Mouse (Mus musculus) hindbrain, embryonic 10.5 days (tissue): ENCODE results near the gene Ppp1cb. TPM values are rescaled to one million over a fixed set of nuclear protein-coding genes. Genes with fewer than 3 reads are reported as not detected.

Experiments
- DNase-seq: peaks from one replicate; pipeline ENCODE4 v3.0.0-alpha.2; 2017; ENCODE audit warnings: low spot score
- H3K27ac ChIP-seq: fragments of 300-500 bp; sonication (generic); 2 replicates; pipeline ENCODE4 v1.5.1; 2016; ENCODE audit warnings: mild to moderate bottlenecking, moderate library complexity
- H3K27me3 ChIP-seq: fragments of 300-500 bp; sonication (generic); 2 replicates; pipeline ENCODE4 v1.6.1; 2016; ENCODE audit warnings: mild to moderate bottlenecking; ENCODE audit not compliant: poor library complexity, insufficient read depth, severe bottlenecking
- H3K36me3 ChIP-seq: fragments of 300-500 bp; sonication (generic); 2 replicates; pipeline ENCODE4 v1.6.1; 2016; ENCODE audit warnings: mild to moderate bottlenecking, moderate library complexity
- H3K4me1 ChIP-seq: fragments of 300-500 bp; sonication (generic); replicated peaks from 2 replicates; pipeline ENCODE4 v1.6.1; 2016; ENCODE audit warnings: mild to moderate bottlenecking
- H3K4me3 ChIP-seq: fragments of 300-500 bp; sonication (generic); 2 replicates; pipeline ENCODE4 v1.5.1; 2016; ENCODE audit warnings: mild to moderate bottlenecking, moderate library complexity
- H3K9me3 ChIP-seq: fragments of 300-500 bp; sonication (generic); 2 replicates; pipeline ENCODE4 v1.6.1; 2016; ENCODE audit warnings: mild to moderate bottlenecking, moderate library complexity
- WGBS: fragments of 180-500 bp; shearing (Covaris S2); methylation state at CpG from one replicate; pipeline ENCODE4 v1.1.7; 2016; 5-methylcytosine and 5-hydroxymethylcytosine counted together
- polyA plus RNA-seq: library from polyadenylated mRNA; unstranded; fragments of >200 nt; fragmentation: Nextera tagmentation; extraction: Ambion mirVana; gene quantifications from 2 replicates; pipeline ENCODE4 v1.2.1, GENCODE M21; 2016

The Ppp1cb gene
- polyA plus RNA-seq, 1 experiment from 2014 or later, result 148 TPM

GRCm38 (mm10) chr5:32459251-32459881 is 723 bp downstream of the Ppp1cb start:
- no peaks in the 10 kb centered on the region for H3K9me3 ChIP-seq

GRCm38 (mm10) chr5:32459882-32460751 is 1.5 kb downstream of the Ppp1cb start:
- Histone ChIP-seq H3K9me3 (no peaks in the 10 kb centered on the region), H3K36me3 (no peaks in the 10 kb centered on the region; the same call in 1 of the 2 replicates), H3K4me3 (peak overlapping the region; percentile 97), H3K27ac (peak overlapping the region; percentile 100), H3K4me1 (peaks cover 11% of the 10 kb centered on the region; the same call in 1 of the 2 replicates), H3K27me3 (no peaks in the 10 kb centered on the region)
- under 1% methylated on average over 19 of the region's 19 CpGs for WGBS
- DNase-seq, result no peak

More at GRCm38 (mm10) chr5:32459251-32459881, 723 bp downstream of the Ppp1cb start:
- no peak for DNase-seq
- peaks cover 11% of the 10 kb centered on the region; the same call in 1 of the 2 replicates for H3K4me1 ChIP-seq
- under 1% methylated on average over 63 of the region's 63 CpGs for WGBS
- H3K4me3 ChIP-seq, result peak overlapping the region; percentile 97
- H3K36me3 ChIP-seq, result no peaks in the 10 kb centered on the region; the same call in 1 of the 2 replicates
- H3K27me3 ChIP-seq, result no peaks in the 10 kb centered on the region
- H3K27ac ChIP-seq, result peak overlapping the region; percentile 100

GRCm38 (mm10) chr5:32460973-32461372 is 2.3 kb downstream of the Ppp1cb start:
- Histone ChIP-seq H3K4me1 (peaks cover 11% of the 10 kb centered on the region; the same call in 1 of the 2 replicates), H3K27me3 (no peaks in the 10 kb centered on the region), H3K4me3 (peak overlapping the region; percentile 97), H3K36me3 (peaks cover 4% of the 10 kb centered on the region; the same call in 1 of the 2 replicates), H3K27ac (no peak overlapping the region), H3K9me3 (no peaks in the 10 kb centered on the region)
- WGBS, result 61% methylated on average over 2 of the region's 2 CpGs
- DNase-seq, result no peak

GRCm38 (mm10) chr5:32472332-32473028 is 13.8 kb downstream of the Ppp1cb start:
- 94% methylated on average over 4 of the region's 4 CpGs for WGBS
- no peak overlapping the region for H3K27ac ChIP-seq
- DNase-seq, result no peak
- no peaks in the 10 kb centered on the region for H3K9me3 ChIP-seq
- H3K36me3 ChIP-seq, result peaks cover 22% of the 10 kb centered on the region
- no peak overlapping the region for H3K4me3 ChIP-seq
- no peaks in the 10 kb centered on the region for H3K27me3 ChIP-seq
- H3K4me1 ChIP-seq, result no peaks in the 10 kb centered on the region

- peaks cover 24% of the 10 kb centered on the region for H3K36me3 ChIP-seq
- 89% methylated on average over 2 of the region's 2 CpGs for WGBS
- H3K4me1 ChIP-seq, result no peaks in the 10 kb centered on the region
These were observed 14.3 kb downstream of the Ppp1cb start for GRCm38 (mm10) chr5:32473029-32473352.

GRCm38 (mm10) chr5:32476501-32476900 is 17.9 kb downstream of the Ppp1cb start:
- no peak for DNase-seq
- Histone ChIP-seq H3K9me3 (no peaks in the 10 kb centered on the region), H3K4me1 (no peaks in the 10 kb centered on the region), H3K27me3 (no peaks in the 10 kb centered on the region), H3K36me3 (peaks cover 49% of the 10 kb centered on the region), H3K4me3 (no peak overlapping the region), H3K27ac (no peak overlapping the region)

More at GRCm38 (mm10) chr5:32473029-32473352, 14.3 kb downstream of the Ppp1cb start:
- no peaks in the 10 kb centered on the region for H3K9me3 ChIP-seq
- no peak overlapping the region for H3K4me3 ChIP-seq
- no peak overlapping the region for H3K27ac ChIP-seq
- H3K27me3 ChIP-seq, result no peaks in the 10 kb centered on the region
- no peak for DNase-seq

- H3K36me3 ChIP-seq, result peaks cover 60% of the 10 kb centered on the region
- H3K27me3 ChIP-seq, result no peaks in the 10 kb centered on the region
- H3K27ac ChIP-seq, result no peak overlapping the region
- no peaks in the 10 kb centered on the region for H3K4me1 ChIP-seq
- 91% methylated on average over 4 of the region's 4 CpGs for WGBS
- no peaks in the 10 kb centered on the region for H3K9me3 ChIP-seq
- no peak for DNase-seq
- no peak overlapping the region for H3K4me3 ChIP-seq
These were observed 20.3 kb downstream of the Ppp1cb start for GRCm38 (mm10) chr5:32478972-32479371.

GRCm38 (mm10) chr5:32485430-32485829 is 26.8 kb downstream of the Ppp1cb start:
- Histone ChIP-seq H3K9me3 (no peaks in the 10 kb centered on the region), H3K27me3 (no peaks in the 10 kb centered on the region), H3K36me3 (peaks cover 97% of the 10 kb centered on the region), H3K27ac (no peak overlapping the region), H3K4me1 (no peaks in the 10 kb centered on the region), H3K4me3 (no peak overlapping the region)
- DNase-seq, result no peak
- WGBS, result 94% methylated on average over 3 of the region's 3 CpGs

GRCm38 (mm10) chr5:32488044-32488443 is 29.4 kb downstream of the Ppp1cb start:
- peaks cover 99% of the 10 kb centered on the region for H3K36me3 ChIP-seq
- H3K27me3 ChIP-seq, result no peaks in the 10 kb centered on the region
- WGBS, result 92% methylated on average over 2 of the region's 2 CpGs
- H3K27ac ChIP-seq, result no peak overlapping the region
- no peak for DNase-seq
- no peaks in the 10 kb centered on the region for H3K4me1 ChIP-seq
- no peak overlapping the region for H3K4me3 ChIP-seq
- no peaks in the 10 kb centered on the region for H3K9me3 ChIP-seq

- DNase-seq, result no peak
- Histone ChIP-seq H3K9me3 (no peaks in the 10 kb centered on the region; the same call in 1 of the 2 replicates), H3K27ac (no peak overlapping the region), H3K36me3 (peaks cover 90% of the 10 kb centered on the region), H3K4me1 (no peaks in the 10 kb centered on the region), H3K4me3 (no peak overlapping the region), H3K27me3 (no peaks in the 10 kb centered on the region)
- 69% methylated on average over 3 of the region's 3 CpGs for WGBS
These were observed 35.5 kb downstream of the Ppp1cb start for GRCm38 (mm10) chr5:32494084-32494700.

- no peaks in the 10 kb centered on the region for H3K9me3 ChIP-seq
- H3K27me3 ChIP-seq, result no peaks in the 10 kb centered on the region
- no peak for DNase-seq
- H3K36me3 ChIP-seq, result peaks cover 27% of the 10 kb centered on the region
- H3K4me3 ChIP-seq, result no peak overlapping the region
- WGBS, result 86% methylated on average over 3 of the region's 3 CpGs
- no peaks in the 10 kb centered on the region for H3K4me1 ChIP-seq
- no peak overlapping the region for H3K27ac ChIP-seq
These were observed 50.1 kb downstream of the Ppp1cb start for GRCm38 (mm10) chr5:32508766-32509165.

GRCm38 (mm10) chr5:32520381-32520780 is 61.7 kb downstream of the Ppp1cb start:
- no peaks in the 10 kb centered on the region for H3K4me1 ChIP-seq
- H3K27me3 ChIP-seq, result no peaks in the 10 kb centered on the region
- peaks cover 5% of the 10 kb centered on the region; the same call in 1 of the 2 replicates for H3K9me3 ChIP-seq
- peak; percentile 5 for DNase-seq
- no peak overlapping the region for H3K27ac ChIP-seq
- H3K36me3 ChIP-seq, result 0 out of 2 replicates have a peak, but pooled peaks cover 3% of the 10 kb centered on the region
- WGBS, result 50% methylated on average over 1 of the region's 1 CpGs
- no peak overlapping the region for H3K4me3 ChIP-seq
